Mouse (Mus musculus): ENCODE measurements around the gene Kif5c.
A peak's percentile ranks its signal among the peaks of the same experiment; 100 is the strongest.

Gene Kif5c

GRCm38 (mm10) chr2:49718935-49719850 is 100.1 kb downstream of the Kif5c start:
- ATAC-seq (ENCODE audit: low TSS enrichment) = no peak

DNA sequence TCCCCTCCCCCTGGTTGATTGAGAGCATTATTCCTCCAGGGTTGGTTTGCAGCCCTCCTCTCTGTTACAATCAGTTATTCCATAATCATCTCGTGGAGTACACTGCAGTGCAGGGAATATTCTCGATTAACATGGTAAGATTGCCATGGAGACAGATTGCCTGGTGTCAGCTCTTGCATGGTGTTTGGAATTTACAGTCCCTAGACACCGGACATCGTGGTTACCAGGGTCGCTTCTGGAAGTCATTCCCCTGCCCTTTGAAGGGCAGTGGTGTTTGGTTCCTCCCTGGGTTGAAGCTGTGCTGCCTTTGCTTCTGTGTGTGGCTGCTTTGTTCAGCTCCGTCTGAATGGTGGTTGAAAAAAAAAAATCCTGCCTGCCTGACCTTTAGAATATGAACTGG is 100.8 kb downstream of the Kif5c start:
- ATAC-seq (ENCODE audit: low TSS enrichment) = peak; percentile 14

- ATAC-seq (ENCODE audit: low TSS enrichment) = peak; percentile 55
Observed at GRCm38 (mm10) chr2:49720343-49720742, 101.2 kb downstream of the Kif5c start.

DNA sequence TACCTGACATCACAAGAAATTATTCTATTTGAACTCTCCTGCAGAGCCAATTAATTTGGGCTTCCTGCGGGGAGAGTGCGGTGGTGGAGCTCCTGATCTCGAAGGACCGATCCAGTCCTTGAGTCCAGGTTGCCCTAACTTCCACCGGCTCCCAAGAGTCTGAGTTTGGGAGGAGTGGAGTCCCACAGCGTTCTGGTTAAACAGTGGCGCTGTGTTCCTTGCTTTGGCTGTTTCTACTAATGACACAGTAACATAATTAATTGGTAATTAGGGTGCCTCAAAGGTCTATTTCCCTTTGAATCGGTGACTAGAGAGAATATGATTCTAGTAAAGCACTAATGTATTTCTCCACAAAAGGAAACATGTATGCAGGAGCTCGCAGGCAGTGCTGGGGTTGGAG is 103.2 kb downstream of the Kif5c start:
- no peak for ATAC-seq (ENCODE audit: low TSS enrichment)

DNA sequence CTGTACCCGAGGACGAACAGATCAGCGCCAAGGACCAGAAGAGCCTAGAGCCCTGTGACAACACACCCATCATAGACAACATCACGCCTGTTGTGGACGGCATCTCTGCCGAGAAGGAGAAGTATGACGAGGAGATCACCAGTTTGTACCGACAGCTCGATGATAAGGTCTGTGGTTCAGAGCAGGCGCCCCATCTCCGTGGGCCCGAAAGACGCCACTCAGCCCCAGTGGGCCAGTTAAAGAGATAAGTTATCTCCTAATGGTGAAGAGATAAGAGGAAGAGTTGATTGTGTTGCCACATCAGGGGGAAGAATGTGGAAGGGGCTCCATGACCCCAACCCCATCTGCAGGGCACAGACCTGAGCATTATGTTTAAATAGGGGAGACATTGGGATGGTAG is 103.9 kb downstream of the Kif5c start:
- no peak for ATAC-seq (ENCODE audit: low TSS enrichment)

- ATAC-seq (ENCODE audit: low TSS enrichment) = peak; percentile 6
Observed at GRCm38 (mm10) chr2:49726672-49727071, 107.6 kb downstream of the Kif5c start.

DNA sequence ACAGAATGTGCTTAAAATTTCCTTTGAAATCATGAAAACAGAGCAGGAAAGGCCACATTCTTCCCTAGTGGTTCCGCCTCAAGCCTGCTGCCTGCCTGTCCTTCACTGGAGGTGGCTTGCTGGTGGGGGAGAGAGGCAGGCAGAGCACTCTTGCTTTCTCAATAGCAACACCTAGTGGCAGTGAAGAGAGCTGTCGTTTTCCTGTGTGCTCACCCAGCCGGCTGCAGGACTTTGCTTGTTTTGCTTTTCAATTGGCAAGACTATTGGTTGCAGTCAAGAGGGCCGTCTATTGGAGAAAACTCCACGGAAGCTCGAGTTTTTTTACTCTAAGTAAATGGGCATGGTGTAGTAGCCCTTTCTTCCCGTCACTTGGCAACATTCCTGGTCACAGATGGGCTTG is 108.1 kb downstream of the Kif5c start:
- peak; percentile 80 for ATAC-seq (ENCODE audit: low TSS enrichment)

DNA sequence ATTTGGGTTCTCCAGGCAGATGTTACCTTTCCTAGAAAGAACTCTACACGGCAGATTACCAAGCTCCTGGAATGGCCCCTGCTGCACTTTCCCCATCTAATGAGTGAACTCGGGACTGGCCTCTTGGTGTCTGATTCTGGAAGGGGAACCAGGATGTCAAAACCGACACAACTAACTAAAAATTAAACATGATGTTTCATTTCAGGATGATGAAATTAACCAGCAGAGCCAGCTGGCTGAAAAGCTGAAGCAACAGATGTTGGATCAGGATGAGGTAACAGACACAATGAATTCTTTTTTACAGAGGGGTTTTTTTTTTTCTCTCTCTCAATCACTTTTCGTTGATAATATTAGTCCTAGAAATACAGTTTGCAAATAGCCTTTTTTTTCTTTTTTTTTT is 108.6 kb downstream of the Kif5c start:
- ATAC-seq (ENCODE audit: low TSS enrichment) = no peak

- ATAC-seq (ENCODE audit: low TSS enrichment) = no peak
Observed at GRCm38 (mm10) chr2:49728896-49729610, 110.0 kb downstream of the Kif5c start.

DNA sequence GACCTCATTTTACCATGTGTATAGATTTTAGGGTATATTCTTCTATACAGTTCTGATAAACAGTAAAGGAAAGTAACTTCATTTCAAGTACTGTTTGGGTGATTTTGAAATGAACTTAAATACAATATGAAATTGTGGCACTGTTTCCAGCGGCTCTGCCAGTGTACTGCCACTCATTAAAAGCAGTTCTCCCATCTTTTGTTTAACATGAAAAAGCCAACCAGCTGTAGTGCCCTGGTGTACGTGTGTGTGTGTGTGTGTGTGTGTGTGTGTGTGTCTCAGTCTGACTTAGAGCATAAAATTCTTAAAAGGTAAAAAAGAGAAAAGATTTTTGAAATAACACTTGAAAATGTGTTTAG is 110.5 kb downstream of the Kif5c start:
- no peak for ATAC-seq (ENCODE audit: low TSS enrichment)

DNA sequence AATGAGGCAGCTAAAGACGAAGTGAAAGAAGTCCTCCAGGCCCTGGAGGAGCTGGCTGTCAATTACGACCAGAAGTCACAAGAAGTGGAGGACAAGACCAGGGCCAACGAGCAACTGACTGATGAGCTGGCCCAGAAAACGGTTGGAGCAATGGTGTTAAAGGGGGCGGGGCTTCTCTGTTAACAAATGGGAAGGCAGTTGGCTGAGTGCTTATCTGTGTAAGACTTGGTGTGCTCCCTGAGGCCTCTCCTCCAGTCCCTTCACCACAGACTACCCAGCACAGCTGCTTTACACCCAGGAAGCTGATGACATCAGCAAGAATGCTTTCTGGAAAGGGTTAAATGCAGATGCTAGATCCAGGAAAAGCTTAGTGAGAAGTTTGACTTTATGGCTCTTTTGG is 111.1 kb downstream of the Kif5c start:
- ATAC-seq (ENCODE audit: low TSS enrichment) = no peak

DNA sequence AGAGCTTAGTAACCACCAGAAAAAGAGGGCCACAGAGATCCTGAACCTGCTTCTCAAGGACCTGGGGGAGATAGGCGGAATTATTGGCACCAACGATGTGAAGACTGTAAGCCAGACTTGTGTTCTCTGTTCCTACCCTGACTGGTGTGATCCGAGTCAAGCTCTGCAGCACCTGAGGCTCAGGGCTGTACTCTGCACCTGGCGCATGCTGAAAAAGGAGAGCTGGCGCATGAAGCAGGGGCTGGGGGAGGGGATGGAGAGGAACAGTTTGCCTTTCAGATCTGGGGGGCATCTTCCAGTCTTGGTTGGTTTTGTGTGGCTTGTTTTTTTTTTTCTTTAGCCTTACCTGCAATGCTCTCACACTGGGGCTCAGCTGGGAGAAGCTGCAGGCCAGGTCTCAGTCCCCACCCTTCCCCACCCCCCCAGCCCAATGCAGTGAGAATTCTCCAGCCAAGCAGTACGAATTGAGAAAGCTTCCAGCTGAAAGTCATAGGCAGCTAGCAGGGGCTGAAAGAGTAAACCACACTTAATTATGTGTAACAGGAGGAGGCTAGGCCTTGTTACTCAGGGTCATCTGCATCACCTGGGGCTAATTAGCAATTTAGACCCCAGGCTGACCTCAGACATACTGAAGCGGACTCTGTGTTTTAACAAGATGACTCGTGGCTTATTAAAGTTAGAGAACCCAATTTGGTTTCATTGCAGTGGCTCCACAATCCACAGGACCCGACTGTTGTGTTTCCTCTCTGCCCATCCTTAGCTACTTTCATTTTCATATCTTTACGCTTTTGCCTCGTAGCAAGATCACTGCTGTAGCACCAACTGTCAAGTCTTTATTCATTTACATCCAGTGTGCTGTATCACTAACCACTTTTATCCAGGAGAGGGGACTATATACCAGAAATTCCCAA is 113.9 kb downstream of the Kif5c start:
- no peak for ATAC-seq (ENCODE audit: low TSS enrichment)

- no peak for ATAC-seq (ENCODE audit: low TSS enrichment)
Observed at GRCm38 (mm10) chr2:49733656-49734008, 114.5 kb downstream of the Kif5c start.

DNA sequence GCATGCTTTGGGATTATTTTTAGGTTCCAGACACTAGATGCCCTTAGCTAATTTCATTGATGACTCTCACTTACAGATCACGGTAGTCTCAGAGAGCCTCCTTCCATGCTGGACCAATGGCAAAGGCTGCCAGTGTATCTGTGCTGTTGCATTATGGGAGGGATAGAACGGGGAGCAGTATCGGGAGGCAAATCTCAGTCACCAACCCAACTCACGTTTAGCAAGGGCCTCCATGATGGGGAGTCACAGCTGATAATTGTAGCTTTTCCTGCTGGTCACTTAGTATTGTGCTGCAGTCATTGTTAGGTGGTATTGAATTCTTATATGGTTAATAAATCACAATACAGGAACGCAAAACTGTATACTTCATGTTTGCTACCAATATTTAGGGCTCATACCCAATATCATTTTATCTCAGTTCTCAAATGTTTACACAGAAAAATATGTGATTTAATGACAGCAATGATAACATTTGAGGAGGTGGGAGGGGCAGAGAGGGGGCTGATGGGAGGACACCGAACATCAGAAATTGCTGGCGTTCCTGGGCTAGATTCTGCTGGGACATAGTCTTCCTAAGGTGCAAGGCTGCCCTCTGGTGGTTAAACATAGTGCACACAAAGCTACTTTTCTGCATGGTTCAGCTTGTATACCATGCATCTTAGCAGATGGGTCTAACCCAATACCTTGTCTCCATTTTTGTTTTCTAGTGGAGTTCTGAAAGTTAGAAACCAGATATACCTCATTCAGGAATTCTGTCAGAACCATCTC is 115.1 kb downstream of the Kif5c start:
- peak; percentile 66 for ATAC-seq (ENCODE audit: low TSS enrichment)

DNA sequence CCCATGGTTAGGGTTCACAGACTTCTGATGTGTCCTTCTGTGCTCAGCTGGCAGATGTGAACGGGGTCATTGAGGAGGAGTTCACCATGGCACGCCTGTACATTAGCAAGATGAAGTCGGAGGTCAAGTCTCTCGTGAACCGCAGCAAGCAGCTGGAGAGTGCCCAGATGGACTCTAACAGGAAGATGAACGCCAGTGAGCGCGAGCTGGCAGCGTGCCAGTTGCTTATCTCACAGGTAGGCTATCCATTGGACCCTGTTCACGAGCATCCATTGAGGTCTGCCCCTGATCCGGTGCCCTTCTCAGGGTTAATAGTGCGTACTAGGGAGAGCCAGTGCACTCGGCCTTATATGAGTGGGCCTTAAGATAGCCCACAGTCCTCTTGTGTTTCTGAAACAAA is 116.3 kb downstream of the Kif5c start:
- ATAC-seq (ENCODE audit: low TSS enrichment) = no peak

GRCm38 (mm10) chr2:49739046-49739445 is 119.9 kb downstream of the Kif5c start:
- no peak for ATAC-seq (ENCODE audit: low TSS enrichment)

- no peak for ATAC-seq (ENCODE audit: low TSS enrichment)
Observed at GRCm38 (mm10) chr2:49741026-49741425, 121.9 kb downstream of the Kif5c start.

DNA sequence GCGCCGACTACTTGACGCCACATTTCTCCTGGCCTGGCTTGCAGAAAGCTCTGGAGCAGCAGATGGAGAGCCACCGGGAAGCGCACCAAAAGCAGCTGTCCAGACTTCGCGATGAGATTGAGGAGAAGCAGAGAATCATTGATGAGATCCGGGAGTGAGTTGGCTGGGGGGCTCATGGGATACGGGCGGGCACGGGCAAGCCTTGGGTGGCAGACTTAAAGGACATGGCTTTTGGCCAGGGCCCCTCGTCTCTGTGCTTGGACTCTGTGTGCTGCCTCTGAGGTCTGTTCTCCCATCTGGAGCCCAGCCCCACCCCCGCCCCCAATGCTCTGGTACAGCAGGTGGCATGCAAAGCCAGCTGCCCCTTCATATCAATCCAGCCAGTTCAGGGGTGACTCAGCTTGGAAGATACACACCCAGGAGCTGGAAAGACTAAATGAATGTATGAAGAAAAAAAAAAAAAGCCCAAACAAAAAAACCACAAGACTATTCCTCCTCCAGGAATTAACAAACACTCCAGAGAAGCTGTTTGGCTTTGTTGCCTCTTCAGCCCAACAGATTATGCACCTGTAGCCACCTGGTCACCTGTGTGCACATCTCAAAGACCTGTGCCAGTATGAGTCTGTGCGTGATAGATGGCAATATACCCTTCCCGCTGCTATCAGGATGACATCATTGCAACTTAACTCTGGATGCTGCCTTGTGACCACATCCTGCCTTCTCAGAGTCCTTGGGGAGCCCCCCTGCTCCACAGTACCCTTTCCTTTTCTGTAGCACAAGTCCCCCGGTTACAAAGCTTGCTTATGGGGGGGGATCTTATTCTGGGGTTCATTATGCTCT is 123.0 kb downstream of the Kif5c start:
- peak; percentile 38 for ATAC-seq (ENCODE audit: low TSS enrichment)

GRCm38 (mm10) chr2:49742919-49743318 is 123.8 kb downstream of the Kif5c start:
- peak; percentile 28 for ATAC-seq (ENCODE audit: low TSS enrichment)

GRCm38 (mm10) chr2:49743775-49744174 is 124.7 kb downstream of the Kif5c start:
- no peak for ATAC-seq (ENCODE audit: low TSS enrichment)
